Mouse (Mus musculus) G1E (cell line): Measurements from ENCODE around the gene Fndc3a. TPM values are rescaled to one million over a fixed set of nuclear protein-coding genes. Genes with fewer than 3 reads are reported as not detected.

Experiments used
- ATAC-seq: 2 replicates; pipeline ENCODE4 v1.8.0; 2016; ENCODE audit warnings: mild to moderate bottlenecking; ENCODE audit not compliant: insufficient number of reproducible peaks, poor library complexity, low FRiP score, severe bottlenecking; ENCODE audit errors: extremely low read depth
- DNase-seq: peaks from one replicate; pipeline ENCODE4 v3.0.0; 2012; ENCODE audit warnings: low spot score
- H3K27me3 ChIP-seq: 2 replicates; pipeline ENCODE4 v1.6.1; 2012; ENCODE audit warnings: mild to moderate bottlenecking, low read length, inconsistent platforms; ENCODE audit not compliant: insufficient read depth
- H3K36me3 ChIP-seq: replicated peaks from 2 replicates; pipeline ENCODE3; 2012; ENCODE audit warnings: mild to moderate bottlenecking, inconsistent platforms
- H3K4me1 ChIP-seq: 2 replicates; pipeline ENCODE4 v1.6.1; 2012; ENCODE audit warnings: low read depth, low read length, inconsistent platforms, mixed read lengths; ENCODE audit not compliant: insufficient read depth
- H3K4me3 ChIP-seq: 2 replicates; pipeline ENCODE4 v1.5.1; 2012; ENCODE audit warnings: low read depth, mild to moderate bottlenecking, inconsistent platforms, low read length, moderate library complexity, mixed read lengths
- H3K9me3 ChIP-seq: replicated peaks from 2 replicates; pipeline ENCODE4 v1.6.1; 2012; ENCODE audit warnings: inconsistent platforms
- CTCF ChIP-seq: IDR thresholded peaks from 2 replicates; pipeline ENCODE4 v1.5.1; 2012; ENCODE audit warnings: low read depth, low read length, inconsistent platforms, mixed read lengths
- GATA1 ChIP-seq: IDR thresholded peaks from 2 replicates; pipeline ENCODE4 v1.6.1; 2012; ENCODE audit warnings: borderline replicate concordance, low read length, inconsistent platforms, mixed read lengths
- GATA2 ChIP-seq: IDR thresholded peaks from 2 replicates; pipeline ENCODE4 v1.6.1; 2012; ENCODE audit warnings: low read depth, low read length, inconsistent platforms, borderline replicate concordance
- POLR2AphosphoS5 ChIP-seq: IDR thresholded peaks from 2 replicates; pipeline ENCODE4 v1.6.1; 2012; ENCODE audit warnings: low read depth, low read length, inconsistent platforms; ENCODE audit not compliant: insufficient replicate concordance
- TAL1 ChIP-seq: conservative IDR thresholded peaks from 2 replicates; pipeline ENCODE4 v1.6.1; 2012; ENCODE audit warnings: low read depth, low read length, inconsistent platforms, mixed read lengths
- polyA plus RNA-seq: library from polyadenylated mRNA; stranded (reverse); fragments of >175 nt; gene quantifications from 2 replicates; pipeline ENCODE4 v1.2.3, GENCODE M21; 2012
- total RNA-seq, 2 experiments: library from RNA; stranded (forward) in 1 of 2; stranded (reverse) in 1 of 2; fragments of 200-1000 nt in 1 of 2; fragments of >200 nt in 1 of 2; fragmentation: Nextera tagmentation in 1 of 2; gene quantifications; 2 replicates each; pipeline ENCODE4 v1.2.3; 2014 to 2017

The Fndc3a gene
- total and polyA plus RNA-seq, 3 experiments: 2.1 to 30.5 (median 22.6) TPM

DNA sequence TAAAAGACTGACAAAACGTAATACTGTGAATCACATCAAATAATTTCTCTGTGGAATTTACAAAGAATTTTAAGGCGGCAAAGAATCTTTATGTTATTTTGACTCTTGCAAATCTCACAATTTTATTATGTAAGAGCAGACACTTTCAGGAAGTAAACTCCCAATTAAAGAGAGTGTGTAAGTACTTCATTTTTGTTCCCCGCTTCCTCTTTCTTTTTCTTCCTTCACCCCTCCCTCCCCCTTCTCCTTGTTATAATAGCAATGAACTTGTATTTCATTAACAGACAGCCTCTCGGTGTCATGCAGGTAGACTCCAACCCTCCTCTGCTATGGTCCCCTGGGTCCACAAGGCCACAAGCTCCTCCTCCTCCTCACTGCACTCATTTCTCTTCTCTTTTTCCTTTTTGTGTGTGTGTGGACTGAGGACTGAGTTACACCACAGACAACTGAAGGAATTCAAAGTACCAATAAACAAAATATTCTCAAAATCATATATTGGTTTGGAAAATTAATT is 24.9 kb downstream of the Fndc3a start:
- TF ChIP-seq TAL1: no peak
- TF ChIP-seq GATA2: no peak
- no peak for TF ChIP-seq CTCF
- no peak for TF ChIP-seq POLR2AphosphoS5
- TF ChIP-seq GATA1: no peak
- no peak overlapping the region for H3K4me3 ChIP-seq
- ATAC-seq (peak; percentile 34; the same call in 1 of the 2 replicates), DNase-seq (no peak)
- H3K4me1 ChIP-seq: no peaks in the 10 kb centered on the region
- no peaks in the 10 kb centered on the region for H3K27me3 ChIP-seq
- no peaks in the 10 kb centered on the region for H3K36me3 ChIP-seq
- H3K9me3 ChIP-seq: no peaks in the 10 kb centered on the region

- Histone ChIP-seq H3K4me3 (no peak overlapping the region), H3K9me3 (no peaks in the 10 kb centered on the region), H3K4me1 (0 out of 2 replicates have a peak, but pooled peaks cover 6% of the 10 kb centered on the region), H3K27me3 (no peaks in the 10 kb centered on the region), H3K36me3 (no peaks in the 10 kb centered on the region)
- TF ChIP-seq GATA1 (no peak), CTCF (no peak), GATA2 (no peak), POLR2AphosphoS5 (no peak)
- DNase-seq: no peak
- ATAC-seq: no peak
Observed at GRCm38 (mm10) chr14:72677247-72677646, 32.6 kb downstream of the Fndc3a start.

- H3K27me3 ChIP-seq: no peaks in the 10 kb centered on the region
- no peaks in the 10 kb centered on the region for H3K36me3 ChIP-seq
- TF ChIP-seq GATA2: no peak
- no peak for TF ChIP-seq CTCF
- TF ChIP-seq POLR2AphosphoS5: no peak
- no peak for TF ChIP-seq TAL1
- TF ChIP-seq GATA1: no peak
- H3K4me3 ChIP-seq: no peak overlapping the region
- DNase-seq (no peak), ATAC-seq (no peak)
- H3K4me1 ChIP-seq: no peaks in the 10 kb centered on the region
- no peaks in the 10 kb centered on the region for H3K9me3 ChIP-seq
Observed at GRCm38 (mm10) chr14:72671911-72672310, 37.9 kb downstream of the Fndc3a start.

- ATAC-seq: no peak
- Histone ChIP-seq H3K4me3 (no peak overlapping the region), H3K27me3 (no peaks in the 10 kb centered on the region), H3K9me3 (no peaks in the 10 kb centered on the region), H3K4me1 (no peaks in the 10 kb centered on the region), H3K36me3 (no peaks in the 10 kb centered on the region)
- no peak for DNase-seq
- TF ChIP-seq TAL1 (no peak), GATA1 (no peak), CTCF (no peak), POLR2AphosphoS5 (no peak), GATA2 (no peak)
Observed at GRCm38 (mm10) chr14:72670987-72671386, 38.8 kb downstream of the Fndc3a start.

DNA sequence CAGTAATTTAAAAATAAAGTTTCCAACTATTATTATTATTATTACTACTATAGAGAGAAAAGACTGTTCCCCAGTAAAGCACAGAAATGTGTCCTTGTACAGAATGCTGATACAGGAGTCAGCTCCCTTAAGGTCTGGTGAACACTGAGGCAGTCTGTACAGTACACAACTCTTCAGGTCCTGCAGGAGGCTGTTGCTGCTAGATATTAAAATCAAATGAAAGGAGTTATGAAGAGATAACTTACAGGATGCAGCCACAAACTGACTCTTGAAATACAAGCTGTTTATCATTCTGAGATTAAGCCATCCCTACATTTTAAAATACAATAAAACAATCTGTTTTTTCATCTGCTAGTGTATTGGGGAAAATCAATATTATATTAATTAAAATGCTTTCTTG is 60.5 kb downstream of the Fndc3a start:
- Histone ChIP-seq H3K4me1 (no peaks in the 10 kb centered on the region), H3K36me3 (no peaks in the 10 kb centered on the region), H3K4me3 (no peak overlapping the region), H3K27me3 (no peaks in the 10 kb centered on the region), H3K9me3 (no peaks in the 10 kb centered on the region)
- TF ChIP-seq GATA2 (no peak), GATA1 (no peak), CTCF (no peak), TAL1 (no peak), POLR2AphosphoS5 (no peak)
- DNase-seq (no peak), ATAC-seq (no peak)

DNA sequence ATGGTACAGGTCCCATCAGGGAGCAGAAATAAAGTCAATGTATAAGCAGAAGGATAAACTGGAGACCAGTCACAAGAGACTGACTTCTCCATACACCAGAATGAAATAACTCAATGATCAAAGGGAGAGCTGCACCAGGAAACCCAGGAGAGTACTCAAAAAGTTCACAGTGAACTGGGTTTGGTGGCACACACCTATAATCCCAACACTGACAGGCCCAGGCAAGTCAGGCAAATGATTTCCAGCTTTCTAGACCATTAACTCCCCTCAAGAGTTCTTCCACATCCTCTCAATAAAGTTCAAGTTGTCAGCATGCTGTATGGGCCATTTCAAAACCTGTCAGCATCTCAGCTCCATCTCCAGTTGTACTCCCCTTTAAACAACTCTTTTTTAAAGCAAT is 64.3 kb downstream of the Fndc3a start:
- H3K36me3 ChIP-seq: peaks cover 2% of the 10 kb centered on the region
- TF ChIP-seq GATA1 (no peak), TAL1 (no peak), CTCF (no peak), POLR2AphosphoS5 (no peak), GATA2 (no peak)

More for the DNA sequence above, 64.3 kb downstream of the Fndc3a start:
- Histone ChIP-seq H3K9me3 (no peaks in the 10 kb centered on the region), H3K27me3 (no peaks in the 10 kb centered on the region), H3K4me1 (0 out of 2 replicates have a peak, but pooled peaks cover 2% of the 10 kb centered on the region), H3K4me3 (no peak overlapping the region)
- no peak for ATAC-seq
- no peak for DNase-seq
